Comparison of ENCODE assay signal across 12 mouse cellular contexts in the genomic region with DNA sequence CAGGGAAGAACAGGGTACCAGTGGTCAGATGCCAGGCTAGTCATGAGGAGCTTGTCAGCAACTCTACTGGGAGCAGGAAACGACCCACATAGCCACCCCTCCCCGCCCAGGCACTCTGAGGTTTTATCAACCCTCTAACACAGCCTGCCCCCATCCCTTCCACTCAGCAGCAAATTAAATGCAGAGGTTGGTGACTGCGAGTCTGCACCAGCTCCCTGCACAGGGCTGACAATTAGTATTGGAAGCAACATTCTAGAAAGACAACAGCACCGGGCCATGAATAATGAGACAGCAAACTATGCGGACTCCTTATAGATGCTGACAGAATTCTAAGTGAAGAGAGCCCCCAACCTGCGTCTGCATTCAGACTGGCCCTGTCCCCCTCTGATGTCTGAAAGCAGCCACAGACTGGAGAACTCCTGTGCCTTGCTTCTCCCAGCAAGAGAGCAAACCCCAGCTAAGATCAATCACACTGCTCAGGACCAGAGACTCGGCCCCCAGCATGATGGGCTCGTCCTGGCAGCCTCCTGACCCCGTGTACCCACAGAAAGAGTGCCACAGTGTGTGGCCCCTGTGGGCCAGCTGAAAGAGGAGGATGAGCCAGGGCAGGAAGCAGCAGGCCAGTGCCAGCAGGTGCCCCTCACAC. TPM values are rescaled to one million over a fixed set of nuclear protein-coding genes. Genes with fewer than 3 reads are reported as not detected.
DNase-seq lines count a peak whose midpoint lies in the region; ATAC-seq and TF ChIP-seq lines count a peak whose summit lies in the region.
"Had no signal": no experiment of that assay in that cellular context is flagged by ENCODE, and none has a peak within 500 bp of the region (broad histone marks: within the 10 kb centered on the region; RNA-seq: fewer than 3 reads in every experiment).

No protein-coding gene starts in this region.

- no peak for TF ChIP-seq CTCF in left cerebral cortex, adult 2 months (IDR thresholded peaks at IDR 0.05)

- no peak overlapping the region for H3K4me2 ChIP-seq in forebrain, embryonic 16.5 days (ENCODE audit: low read length)
- H3K4me2 ChIP-seq in hindbrain, embryonic 14.5 days (replicated peaks), result no peak overlapping the region
- H3K4me2 ChIP-seq in midbrain, embryonic 13.5 days (replicated peaks), result no peak overlapping the region
- H3K4me2 ChIP-seq: liver, embryonic 12.5 days had no signal

- intact Hi-C loops in left cerebral cortex, postnatal 4 days (cut with DNase I), result no loop called here
- intact Hi-C loops in left cerebral cortex, adult 2 months (cut with DNase I), result no loop called here

- H3K27me3 ChIP-seq in forebrain, embryonic 10.5 days (ENCODE audit: poor library complexity, severe bottlenecking), result peaks cover 7% of the 10 kb centered on the region; the same call in 1 of the 2 replicates
- no peaks in the 10 kb centered on the region for H3K27me3 ChIP-seq in forebrain, embryonic 16.5 days (replicated peaks; ENCODE audit: control insufficient read depth, insufficient read depth, low read length)
- H3K27me3 ChIP-seq in hindbrain, embryonic 14.5 days (ENCODE audit: control insufficient read depth, insufficient read depth, low read length), result no peaks in the 10 kb centered on the region
- H3K27me3 ChIP-seq in midbrain, embryonic 13.5 days, result no peaks in the 10 kb centered on the region
- H3K27me3 ChIP-seq: liver, embryonic 12.5 days had no signal

- peaks cover 31% of the 10 kb centered on the region for H3K4me1 ChIP-seq in forebrain, embryonic 10.5 days
- peaks cover 5% of the 10 kb centered on the region for H3K4me1 ChIP-seq in forebrain, embryonic 16.5 days (replicated peaks; ENCODE audit: control insufficient read depth, insufficient read depth, low read length)
- peaks cover 20% of the 10 kb centered on the region for H3K4me1 ChIP-seq in hindbrain, embryonic 14.5 days (replicated peaks; ENCODE audit: control insufficient read depth, insufficient read depth, low read length)
- H3K4me1 ChIP-seq in midbrain, embryonic 13.5 days (replicated peaks), result peaks cover 35% of the 10 kb centered on the region
- H3K4me1 ChIP-seq: liver, embryonic 12.5 days had no signal

- H3K36me3 ChIP-seq in forebrain, embryonic 10.5 days (replicated peaks), result no peaks in the 10 kb centered on the region
- H3K36me3 ChIP-seq in forebrain, embryonic 16.5 days (ENCODE audit: control insufficient read depth, insufficient read depth), result no peaks in the 10 kb centered on the region
- no peaks in the 10 kb centered on the region for H3K36me3 ChIP-seq in hindbrain, embryonic 14.5 days (replicated peaks; ENCODE audit: control insufficient read depth, insufficient read depth)
- H3K36me3 ChIP-seq in midbrain, embryonic 13.5 days, result no peaks in the 10 kb centered on the region
- H3K36me3 ChIP-seq: liver, embryonic 12.5 days had no signal

- peaks cover 7% of the 10 kb centered on the region; the same call in 1 of the 2 replicates for H3K9me3 ChIP-seq in forebrain, embryonic 10.5 days
- H3K9me3 ChIP-seq in forebrain, embryonic 16.5 days (ENCODE audit: control insufficient read depth, low read length), result no peaks in the 10 kb centered on the region
- 0 out of 2 replicates have a peak, but pooled peaks cover 4% of the 10 kb centered on the region for H3K9me3 ChIP-seq in hindbrain, embryonic 14.5 days (ENCODE audit: control insufficient read depth, low read length)
- H3K9me3 ChIP-seq in midbrain, embryonic 13.5 days, result no peaks in the 10 kb centered on the region

- H3K27ac ChIP-seq in forebrain, embryonic 10.5 days, result peak overlapping the region; percentile 71
- no peak overlapping the region for H3K27ac ChIP-seq in forebrain, embryonic 16.5 days (ENCODE audit: low read length)
- no peak overlapping the region for H3K27ac ChIP-seq in left cerebral cortex, adult 2 months
- H3K27ac ChIP-seq in hindbrain, embryonic 14.5 days, result peak overlapping the region; percentile 63
- peak overlapping the region; percentile 74 for H3K27ac ChIP-seq in midbrain, embryonic 13.5 days
- H3K27ac ChIP-seq: liver, embryonic 12.5 days had no signal

- H3K9ac ChIP-seq in forebrain, embryonic 16.5 days (replicated peaks; ENCODE audit: low read depth, low read length), result no peak overlapping the region; the same call in 1 of the 2 replicates
- no peak overlapping the region for H3K9ac ChIP-seq in hindbrain, embryonic 14.5 days
- peak overlapping the region; percentile 42 for H3K9ac ChIP-seq in midbrain, embryonic 13.5 days (replicated peaks)
- H3K9ac ChIP-seq: liver, embryonic 12.5 days had no signal

- H3K4me3 ChIP-seq in forebrain, embryonic 10.5 days, result no peak overlapping the region
- no peak overlapping the region for H3K4me3 ChIP-seq in forebrain, embryonic 16.5 days (replicated peaks; ENCODE audit: low read length)
- H3K4me3 ChIP-seq in left cerebral cortex, adult 2 months, result no peak overlapping the region
- no peak overlapping the region for H3K4me3 ChIP-seq in hindbrain, embryonic 14.5 days (replicated peaks; ENCODE audit: low read length)
- no peak overlapping the region for H3K4me3 ChIP-seq in midbrain, embryonic 13.5 days (replicated peaks)
- H3K4me3 ChIP-seq: liver, embryonic 12.5 days had no signal

- ATAC-seq in forebrain, embryonic 16.5 days, result no peak
- no peak; the same call in 1 of the 2 replicates for ATAC-seq in hindbrain, embryonic 14.5 days (ENCODE audit: low FRiP score)
- ATAC-seq in midbrain, embryonic 13.5 days, result peak; percentile 77
- ATAC-seq: liver, embryonic 12.5 days had no signal

- no peak for DNase-seq in forebrain, embryonic 10.5 days (ENCODE audit: extremely low spot score, low spot score)
- peak; percentile 25 for DNase-seq in left cerebral cortex, postnatal 4 days
- no peak for DNase-seq in left cerebral cortex, adult 2 months (ENCODE audit: extremely low spot score in 1 of 2, low spot score in 2 of 2)
- DNase-seq in hindbrain, embryonic 14.5 days (ENCODE audit: low spot score), result no peak
- no peak for DNase-seq in cerebellum, postnatal 25 days
- DNase-seq in cerebellum, postnatal 36 days, result no peak
- DNase-seq: layer of hippocampus, postnatal 36 days; lung, postnatal 36 days had no signal

- 18% methylated on average over 9 of the region's 9 CpGs for WGBS in forebrain, embryonic 10.5 days
- 7% methylated on average over 9 of the region's 9 CpGs for WGBS in forebrain, embryonic 16.5 days
- WGBS in hindbrain, embryonic 14.5 days, result 6% methylated on average over 9 of the region's 9 CpGs
- 8% methylated on average over 9 of the region's 9 CpGs for WGBS in midbrain, embryonic 13.5 days

RNA-seq across cellular contexts. Expression of gene Rph3al, which starts 7.7 kb away (rescaled TPM):
- polyA plus RNA-seq in forebrain, embryonic 10.5 days (2016; fragmentation: Nextera tagmentation; extraction: Ambion mirVana), result 2.1 and 2.9 TPM in 2 replicates
- polyA plus RNA-seq in forebrain, embryonic 16.5 days (2015; fragmentation: Nextera tagmentation; extraction: Ambion mirVana), result 1.1 and 2.0 TPM in 2 replicates
- 1 to 10 TPM; 2.9 to 4.3 TPM for total RNA-seq in left cerebral cortex, postnatal 4 days (2021)
- 1 to 10 TPM; 2.3 to 2.7 TPM for total RNA-seq in left cerebral cortex, adult 2 months (2021)
- polyA plus RNA-seq in hindbrain, embryonic 14.5 days (2014; fragmentation: Nextera tagmentation; extraction: Ambion mirVana), result 2.9 and 3.3 TPM in 2 replicates
- 1.9 and 2.4 TPM in 2 replicates for polyA plus RNA-seq in midbrain, embryonic 13.5 days (2015; fragmentation: Nextera tagmentation; extraction: Ambion mirVana)

RNA-seq across cellular contexts. Expression of gene 1700016K19Rik, which starts 53.8 kb away (rescaled TPM):
- 0.23 and 0.62 TPM in 2 replicates for polyA plus RNA-seq in forebrain, embryonic 10.5 days (2016; fragmentation: Nextera tagmentation; extraction: Ambion mirVana)
- polyA plus RNA-seq in forebrain, embryonic 16.5 days (2015; fragmentation: Nextera tagmentation; extraction: Ambion mirVana), result 2.7 and 4.1 TPM in 2 replicates
- total RNA-seq in left cerebral cortex, postnatal 4 days (2021), result 1 to 10 TPM; 4.6 to 4.8 TPM
- total RNA-seq in left cerebral cortex, adult 2 months (2021), result 1 to 10 TPM; 2.7 to 3.9 TPM
- 3.9 and 5.5 TPM in 2 replicates for polyA plus RNA-seq in hindbrain, embryonic 14.5 days (2014; fragmentation: Nextera tagmentation; extraction: Ambion mirVana)
- polyA plus RNA-seq in midbrain, embryonic 13.5 days (2015; fragmentation: Nextera tagmentation; extraction: Ambion mirVana), result 0.97 and 1.8 TPM in 2 replicates
- total RNA-seq: neutrophil, adult 5-6 weeks had no signal
- polyA plus RNA-seq: liver, embryonic 12.5 days had no signal

Comparison
In these comparisons a context has a peak if more than half of its experiments do, and no peak if none do; other contexts are left out.
1. H3K27ac ChIP-seq: peak in forebrain, embryonic 10.5 days (single experiment), hindbrain, embryonic 14.5 days (single experiment) and midbrain, embryonic 13.5 days (single experiment); none in forebrain, embryonic 16.5 days (single experiment) and left cerebral cortex, adult 2 months (single experiment).